Mouse (Mus musculus): ENCODE measurements around the gene Pdrg1. TPM values are rescaled to one million over a fixed set of nuclear protein-coding genes. Genes with fewer than 3 reads are reported as not detected.

Pdrg1 gene
- polyA plus RNA-seq, 1 experiment from 2014 or later = 108 TPM

DNA sequence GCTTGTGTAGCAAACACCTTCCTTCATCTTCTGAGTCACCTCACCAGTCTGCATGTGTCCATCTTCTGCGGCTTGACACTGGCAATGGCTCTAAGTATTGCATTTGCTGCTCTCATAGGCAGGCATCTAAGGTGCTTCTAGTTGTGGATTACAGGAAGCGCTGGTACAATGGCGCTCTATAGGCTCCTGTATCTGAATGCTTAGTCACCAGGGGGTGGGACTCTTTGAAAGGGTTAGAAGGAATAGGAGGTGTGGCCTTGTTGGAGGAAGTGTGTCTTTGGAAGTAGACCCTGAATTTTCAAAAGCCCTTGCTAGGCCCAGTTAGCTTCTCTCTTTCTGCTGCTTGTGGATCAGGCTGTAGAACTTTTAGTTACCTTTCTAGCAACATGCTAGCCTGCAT is 5.9 kb upstream of the Pdrg1 start:
- ATAC-seq = no peak
- Histone ChIP-seq H3K27ac (ENCODE audit: low read depth, low read length) (no peak overlapping the region), H3K36me3 (ENCODE audit: control insufficient read depth, insufficient read depth, low read length) (no peaks in the 10 kb centered on the region), H3K27me3 (replicated peaks; ENCODE audit: control insufficient read depth, insufficient read depth, low read length) (no peaks in the 10 kb centered on the region), H3K9ac (ENCODE audit: low read length) (no peak overlapping the region), H3K9me3 (replicated peaks; ENCODE audit: control insufficient read depth, low read length) (no peaks in the 10 kb centered on the region), H3K4me3 (ENCODE audit: low read depth, low read length) (no peak overlapping the region), H3K4me1 (ENCODE audit: control insufficient read depth, insufficient read depth, low read length) (no peaks in the 10 kb centered on the region; the same call in 1 of the 2 replicates), H3K4me2 (ENCODE audit: low read length) (no peak overlapping the region)
- no peak for DNase-seq (ENCODE audit: low spot score)
- WGBS = 54% methylated on average over 3 of the region's 3 CpGs

- Histone ChIP-seq H3K4me3 (ENCODE audit: low read depth, low read length) (no peak overlapping the region), H3K27ac (ENCODE audit: low read depth, low read length) (no peak overlapping the region), H3K36me3 (ENCODE audit: control insufficient read depth, insufficient read depth, low read length) (no peaks in the 10 kb centered on the region), H3K4me2 (ENCODE audit: low read length) (no peak overlapping the region), H3K9me3 (replicated peaks; ENCODE audit: control insufficient read depth, low read length) (no peaks in the 10 kb centered on the region), H3K4me1 (ENCODE audit: control insufficient read depth, insufficient read depth, low read length) (peaks cover 8% of the 10 kb centered on the region), H3K9ac (ENCODE audit: low read length) (no peak overlapping the region), H3K27me3 (replicated peaks; ENCODE audit: control insufficient read depth, insufficient read depth, low read length) (no peaks in the 10 kb centered on the region)
- WGBS = 82% methylated on average over 3 of the region's 3 CpGs
- ATAC-seq (no peak), DNase-seq (ENCODE audit: low spot score) (no peak)
Measured at GRCm38 (mm10) chr2:153019355-153019754, 4.1 kb upstream of the Pdrg1 start.

DNA sequence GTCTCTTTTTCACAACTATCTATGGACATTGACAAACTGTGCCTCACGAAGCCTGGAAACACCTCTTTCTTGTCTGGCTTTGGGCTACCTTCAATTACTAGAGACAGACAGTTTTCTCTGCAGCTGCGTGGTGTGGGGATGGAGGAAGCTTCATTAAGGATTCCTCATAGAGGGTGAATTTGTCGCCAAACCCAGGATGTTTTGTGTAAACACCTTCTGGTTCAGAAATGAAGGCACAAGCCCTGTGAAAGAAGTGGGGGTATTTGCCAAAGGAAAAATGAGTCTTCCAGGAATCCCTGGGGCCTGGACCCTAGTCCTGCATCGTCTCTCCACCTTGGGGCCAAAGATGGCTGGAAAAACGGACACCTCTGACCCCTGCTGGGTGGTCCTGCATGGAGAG is 1.6 kb upstream of the Pdrg1 start:
- Histone ChIP-seq H3K27me3 (replicated peaks; ENCODE audit: control insufficient read depth, insufficient read depth, low read length) (no peaks in the 10 kb centered on the region), H3K4me1 (ENCODE audit: control insufficient read depth, insufficient read depth, low read length) (peaks cover 12% of the 10 kb centered on the region), H3K27ac (ENCODE audit: low read depth, low read length) (peak overlapping the region; percentile 5; the same call in 1 of the 2 replicates), H3K9me3 (replicated peaks; ENCODE audit: control insufficient read depth, low read length) (no peaks in the 10 kb centered on the region), H3K36me3 (ENCODE audit: control insufficient read depth, insufficient read depth, low read length) (peaks cover 7% of the 10 kb centered on the region), H3K9ac (ENCODE audit: low read length) (no peak overlapping the region), H3K4me2 (ENCODE audit: low read length) (no peak overlapping the region), H3K4me3 (ENCODE audit: low read depth, low read length) (no peak overlapping the region)
- WGBS = 32% methylated on average over 5 of the region's 5 CpGs
- ATAC-seq (no peak), DNase-seq (ENCODE audit: low spot score) (peak; percentile 68)

DNA sequence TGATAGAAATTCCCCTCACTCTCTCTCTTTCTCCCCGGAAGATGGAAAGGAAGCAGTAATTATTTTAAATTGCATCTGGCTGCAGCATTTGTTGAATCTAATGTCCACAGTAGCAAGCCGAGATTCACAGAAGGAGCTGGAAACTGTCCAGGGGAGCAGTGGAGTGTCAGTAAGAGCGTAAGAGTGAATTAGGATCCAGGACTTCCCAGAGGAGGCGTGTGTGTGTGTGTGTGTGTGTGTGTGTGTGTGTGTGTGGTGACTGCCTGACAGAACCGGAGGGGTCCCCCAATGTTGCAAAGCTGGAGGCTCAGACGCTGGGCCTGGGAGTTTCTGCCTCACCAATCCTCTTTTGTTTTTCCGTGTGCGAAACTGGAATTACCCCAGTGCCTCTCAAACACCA is 577 bp upstream of the Pdrg1 start:
- H3K4me1 ChIP-seq (ENCODE audit: control insufficient read depth, insufficient read depth, low read length) = peaks cover 12% of the 10 kb centered on the region
- H3K4me3 ChIP-seq (ENCODE audit: low read depth, low read length) = no peak overlapping the region
- peak; percentile 41; the same call in 1 of the 2 replicates for ATAC-seq
- WGBS = 29% methylated on average over 8 of the region's 8 CpGs
- peaks cover 15% of the 10 kb centered on the region for H3K36me3 ChIP-seq (ENCODE audit: control insufficient read depth, insufficient read depth, low read length)
- peak; percentile 67 for DNase-seq (ENCODE audit: low spot score)
- H3K4me2 ChIP-seq (ENCODE audit: low read length) = peak overlapping the region; percentile 85
- H3K9ac ChIP-seq (ENCODE audit: low read length) = peak overlapping the region; percentile 48
- no peaks in the 10 kb centered on the region for H3K9me3 ChIP-seq (replicated peaks; ENCODE audit: control insufficient read depth, low read length)
- H3K27me3 ChIP-seq (replicated peaks; ENCODE audit: control insufficient read depth, insufficient read depth, low read length) = no peaks in the 10 kb centered on the region
- H3K27ac ChIP-seq (ENCODE audit: low read depth, low read length) = peak overlapping the region; percentile 23

DNA sequence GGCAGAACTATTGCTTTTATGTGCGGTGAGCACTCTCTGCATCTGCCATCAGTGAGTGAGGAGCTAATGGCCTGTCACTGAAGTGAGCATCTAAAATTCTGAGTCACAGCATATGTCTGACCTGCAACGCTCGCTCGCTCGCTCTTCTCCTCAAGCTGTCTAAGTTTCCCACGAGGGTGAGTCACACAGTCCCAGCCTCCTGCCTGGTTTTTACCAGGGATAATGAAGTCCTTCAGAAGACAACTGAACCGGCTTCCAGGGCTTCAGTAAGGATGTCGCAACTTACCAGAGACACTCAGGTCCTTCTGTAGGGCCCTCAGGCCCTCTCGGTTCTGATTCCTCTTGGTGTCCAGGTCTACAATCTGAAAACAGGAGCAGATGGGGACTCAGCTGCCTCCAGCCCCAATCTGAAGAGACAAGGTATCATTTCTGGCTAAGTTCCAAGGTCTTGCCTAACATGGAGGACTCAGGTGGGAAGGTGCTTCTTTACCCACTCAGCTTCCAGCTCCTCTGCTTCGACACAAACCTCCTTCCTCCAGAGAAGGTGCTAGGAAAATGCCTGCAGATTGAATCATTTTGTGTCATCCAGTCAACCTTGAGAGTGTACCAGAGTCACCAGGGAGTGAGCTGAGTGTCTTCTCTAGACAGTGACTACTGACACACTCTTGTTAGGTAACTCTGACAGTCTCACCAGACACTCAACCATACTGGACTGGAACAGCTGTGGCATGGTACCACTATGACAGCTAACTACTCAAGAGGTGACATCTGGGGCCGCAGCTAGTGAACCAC is 1.3 kb downstream of the Pdrg1 start:
- no peak for DNase-seq (ENCODE audit: low spot score)
- Histone ChIP-seq H3K27ac (ENCODE audit: low read depth, low read length) (no peak overlapping the region), H3K4me1 (ENCODE audit: control insufficient read depth, insufficient read depth, low read length) (peaks cover 12% of the 10 kb centered on the region), H3K9me3 (replicated peaks; ENCODE audit: control insufficient read depth, low read length) (no peaks in the 10 kb centered on the region), H3K4me2 (ENCODE audit: low read length) (peak overlapping the region; percentile 85), H3K27me3 (replicated peaks; ENCODE audit: control insufficient read depth, insufficient read depth, low read length) (no peaks in the 10 kb centered on the region), H3K4me3 (ENCODE audit: low read depth, low read length) (peak overlapping the region; percentile 81), H3K36me3 (ENCODE audit: control insufficient read depth, insufficient read depth, low read length) (peaks cover 34% of the 10 kb centered on the region), H3K9ac (ENCODE audit: low read length) (peak overlapping the region; percentile 83)
- WGBS = 92% methylated on average over 11 of the region's 11 CpGs
- no peak for ATAC-seq

DNA sequence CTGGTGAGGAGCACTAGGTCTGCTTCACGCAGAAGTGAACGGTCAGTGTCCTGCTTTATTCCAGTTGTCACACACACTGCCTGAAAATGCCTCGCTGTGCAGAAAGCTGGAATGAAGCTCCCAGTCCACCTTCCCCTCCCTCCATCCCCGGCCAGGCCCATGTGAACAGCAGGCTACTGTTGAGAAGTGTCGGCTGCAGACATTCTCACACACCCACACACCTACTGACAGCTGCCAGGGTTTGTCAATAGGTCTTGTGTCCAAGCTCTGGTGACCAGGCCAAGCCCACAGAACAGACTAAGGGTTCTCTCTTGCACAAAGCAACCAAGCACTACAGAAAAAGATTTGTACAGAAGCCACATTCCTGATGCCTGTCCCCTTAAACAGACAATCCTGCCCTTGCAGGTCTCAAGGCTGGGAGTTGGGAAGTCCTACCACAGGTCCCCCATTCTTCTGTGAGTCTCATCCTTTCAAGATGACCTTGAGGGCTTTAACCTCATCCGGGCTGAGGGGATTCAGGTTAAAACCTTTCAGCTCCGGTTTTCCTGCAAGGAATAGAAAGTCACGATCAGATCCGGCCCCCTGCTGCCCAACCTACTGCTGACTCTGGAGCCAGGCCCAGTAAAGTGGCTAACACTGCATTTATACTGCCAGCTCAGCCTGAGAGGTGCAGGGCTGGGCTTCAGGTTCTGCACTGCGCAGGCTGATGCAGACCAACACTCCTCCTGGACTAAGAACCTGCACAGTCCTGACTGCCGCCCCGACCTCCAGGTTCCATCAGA is 5.8 kb downstream of the Pdrg1 start:
- ATAC-seq = no peak

DNA sequence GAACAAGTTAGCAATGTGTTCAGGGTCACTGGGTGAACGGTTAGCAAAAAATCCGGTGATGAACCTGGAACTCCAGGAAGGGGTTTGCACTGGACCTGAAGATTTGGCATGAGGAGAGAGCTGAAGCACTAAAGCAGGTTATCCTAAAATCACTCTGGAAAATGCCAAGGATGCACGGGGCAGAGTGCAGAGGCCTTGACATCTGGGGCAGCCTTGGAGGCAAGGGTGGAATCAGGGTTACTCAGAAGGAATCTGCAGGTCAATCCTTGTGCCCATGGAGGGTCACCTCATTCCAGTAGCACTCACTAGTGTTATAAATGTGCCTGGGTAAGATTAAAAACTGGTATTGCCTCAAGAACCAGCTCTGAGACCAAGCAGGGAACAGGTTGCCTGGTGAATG is 9.2 kb downstream of the Pdrg1 start:
- Histone ChIP-seq H3K27me3 (replicated peaks; ENCODE audit: control insufficient read depth, insufficient read depth, low read length) (no peaks in the 10 kb centered on the region), H3K36me3 (ENCODE audit: control insufficient read depth, insufficient read depth, low read length) (peaks cover 51% of the 10 kb centered on the region), H3K4me3 (ENCODE audit: low read depth, low read length) (no peak overlapping the region), H3K9ac (ENCODE audit: low read length) (no peak overlapping the region), H3K9me3 (replicated peaks; ENCODE audit: control insufficient read depth, low read length) (no peaks in the 10 kb centered on the region), H3K4me1 (ENCODE audit: control insufficient read depth, insufficient read depth, low read length) (peaks cover 4% of the 10 kb centered on the region; the same call in 1 of the 2 replicates), H3K27ac (ENCODE audit: low read depth, low read length) (no peak overlapping the region), H3K4me2 (ENCODE audit: low read length) (no peak overlapping the region)
- no peak for ATAC-seq
- 90% methylated on average over 3 of the region's 3 CpGs for WGBS
- DNase-seq (ENCODE audit: low spot score) = no peak

More for the DNA sequence above, 5.8 kb downstream of the Pdrg1 start:
- H3K27me3 ChIP-seq (replicated peaks; ENCODE audit: control insufficient read depth, insufficient read depth, low read length) = no peaks in the 10 kb centered on the region
- H3K4me1 ChIP-seq (ENCODE audit: control insufficient read depth, insufficient read depth, low read length) = peaks cover 4% of the 10 kb centered on the region
- H3K4me3 ChIP-seq (ENCODE audit: low read depth, low read length) = no peak overlapping the region
- H3K36me3 ChIP-seq (ENCODE audit: control insufficient read depth, insufficient read depth, low read length) = peaks cover 64% of the 10 kb centered on the region
- no peak overlapping the region for H3K9ac ChIP-seq (ENCODE audit: low read length)
- no peak overlapping the region for H3K27ac ChIP-seq (ENCODE audit: low read depth, low read length)
- WGBS = 88% methylated on average over 12 of the region's 12 CpGs
- H3K4me2 ChIP-seq (ENCODE audit: low read length) = no peak overlapping the region
- no peaks in the 10 kb centered on the region for H3K9me3 ChIP-seq (replicated peaks; ENCODE audit: control insufficient read depth, low read length)
- DNase-seq (ENCODE audit: low spot score) = no peak

DNA sequence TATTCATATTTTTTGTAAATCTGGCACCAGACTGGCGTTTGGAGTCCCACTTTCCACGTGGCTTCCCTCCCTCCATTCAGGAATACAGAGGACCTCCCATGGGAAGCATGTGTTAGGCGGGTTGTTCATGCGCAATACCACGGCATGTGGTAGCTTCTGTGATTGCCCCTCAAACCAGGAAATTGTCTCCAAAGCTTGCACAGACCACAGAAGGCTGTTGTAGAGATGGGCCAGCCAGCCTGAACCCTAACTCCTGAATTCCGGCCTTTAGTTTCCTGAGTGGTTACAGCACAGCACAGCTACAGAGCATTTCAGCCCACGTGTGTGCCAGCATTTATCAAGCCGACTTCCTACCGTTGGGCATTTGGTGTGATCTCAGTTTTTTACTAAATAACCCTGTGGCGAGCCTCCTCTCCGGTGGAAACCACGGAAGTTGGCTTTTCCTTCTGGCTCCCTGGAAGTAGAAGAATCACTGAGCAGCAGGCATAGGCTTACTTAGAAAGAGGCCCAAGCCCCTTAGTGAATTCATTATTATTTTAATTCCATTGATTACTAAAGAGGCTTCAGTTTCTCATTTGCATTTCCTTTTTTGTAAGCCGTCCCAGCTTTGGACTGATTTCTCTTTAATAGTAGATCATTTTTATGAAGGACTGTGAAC is 11.4 kb downstream of the Pdrg1 start:
- peaks cover 4% of the 10 kb centered on the region; the same call in 1 of the 2 replicates for H3K4me1 ChIP-seq (ENCODE audit: control insufficient read depth, insufficient read depth, low read length)
- H3K27ac ChIP-seq (ENCODE audit: low read depth, low read length) = no peak overlapping the region
- H3K4me3 ChIP-seq (ENCODE audit: low read depth, low read length) = no peak overlapping the region
- no peaks in the 10 kb centered on the region for H3K9me3 ChIP-seq (replicated peaks; ENCODE audit: control insufficient read depth, low read length)
- ATAC-seq (peak; percentile 50), DNase-seq (ENCODE audit: low spot score) (peak; percentile 55)
- no peak overlapping the region for H3K4me2 ChIP-seq (ENCODE audit: low read length)
- peaks cover 29% of the 10 kb centered on the region for H3K36me3 ChIP-seq (ENCODE audit: control insufficient read depth, insufficient read depth, low read length)
- WGBS = 18% methylated on average over 13 of the region's 13 CpGs
- H3K9ac ChIP-seq (ENCODE audit: low read length) = no peak overlapping the region
- no peaks in the 10 kb centered on the region for H3K27me3 ChIP-seq (replicated peaks; ENCODE audit: control insufficient read depth, insufficient read depth, low read length)

Data from forebrain, embryonic 14.5 days (tissue).